Mouse (Mus musculus) left cerebral cortex, adult 2 months (tissue): ENCODE measurements around the gene Gucd1. TPM values are rescaled to one million over a fixed set of nuclear protein-coding genes. Genes with fewer than 3 reads are reported as not detected.

Experiments used
- DNase-seq, 2 experiments: peaks; one replicate each; pipeline ENCODE4 v3.0.0; 2021 to 2022; ENCODE audit warnings: low spot score in 2 of 2, mixed read lengths in 1 of 2; ENCODE audit errors: extremely low spot score in 1 of 2
- H3K27ac ChIP-seq: fragments of 200-600 bp; 2 replicates; pipeline ENCODE4 v1.8.1; 2022
- H3K4me3 ChIP-seq: fragments of 200-600 bp; 2 replicates; pipeline ENCODE4 v1.8.1; 2022
- CTCF ChIP-seq: fragments of 200-600 bp; IDR thresholded peaks from 2 replicates; pipeline ENCODE4 v1.8.1; 2022; ENCODE audit warnings: antibody characterized with exemption, mild to moderate bottlenecking, moderate library complexity
- intact Hi-C: fragments of 180-260 bp; cut with DNase I; formaldehyde crosslinking; loops from one replicate; pipeline ENCODE4 v1.15.1; 2025
- total RNA-seq, 2 experiments: library from RNA; stranded (reverse); gene quantifications; 2 replicates each; pipeline ENCODE4 v1.2.3; 2021

The Gucd1 gene
- total RNA-seq, 2 experiments from 2014 or later = 16.8 to 18.1 TPM

GRCm38 (mm10) chr10:75438132-75438810, 79.5 kb downstream of the Gucd1 start:
- no peak for TF ChIP-seq CTCF
- Histone ChIP-seq H3K4me3 (no peak overlapping the region), H3K27ac (no peak overlapping the region)
- intact Hi-C loops = loop anchor here (2.0 kb wide), 1 partner anchor 49 kb away; no protein-coding TSS in a partner anchor
- peak in 1 of 2 experiments; percentile 26 for DNase-seq

GRCm38 (mm10) chr10:75437284-75437683, 80.5 kb downstream of the Gucd1 start:
- no peak for TF ChIP-seq CTCF

GRCm38 (mm10) chr10:75436604-75437217, 81.1 kb downstream of the Gucd1 start:
- H3K4me3 ChIP-seq = no peak overlapping the region
- intact Hi-C loops = loop anchor here (1.0 kb wide), 3 partner anchors 119 to 181 kb away; no protein-coding TSS in a partner anchor
- H3K27ac ChIP-seq = no peak overlapping the region
- peak; percentile 81 to 89 for DNase-seq
- peak; percentile 87 for TF ChIP-seq CTCF

More at GRCm38 (mm10) chr10:75437284-75437683, 80.5 kb downstream of the Gucd1 start:
- no peak for DNase-seq
- Histone ChIP-seq H3K4me3 (no peak overlapping the region), H3K27ac (no peak overlapping the region)
- intact Hi-C loops = no loop called here

GRCm38 (mm10) chr10:75430633-75431032, 87.1 kb downstream of the Gucd1 start:
- DNase-seq = no peak
- intact Hi-C loops = no loop called here
- Histone ChIP-seq H3K4me3 (no peak overlapping the region), H3K27ac (no peak overlapping the region)
- no peak for TF ChIP-seq CTCF

- DNase-seq = no peak
- TF ChIP-seq CTCF = no peak
- intact Hi-C loops = no loop called here
Observed at GRCm38 (mm10) chr10:75430147-75430537, 87.6 kb downstream of the Gucd1 start.

GRCm38 (mm10) chr10:75429522-75430146, 88.1 kb downstream of the Gucd1 start:
- no peak for TF ChIP-seq CTCF
- Histone ChIP-seq H3K27ac (no peak overlapping the region), H3K4me3 (no peak overlapping the region)
- DNase-seq = peak in 1 of 2 experiments; percentile 12
- intact Hi-C loops = no loop called here

More at GRCm38 (mm10) chr10:75430147-75430537, 87.6 kb downstream of the Gucd1 start:
- H3K27ac ChIP-seq = no peak overlapping the region
- no peak overlapping the region for H3K4me3 ChIP-seq

- no peak overlapping the region for H3K27ac ChIP-seq
- intact Hi-C loops = no loop called here
- no peak overlapping the region for H3K4me3 ChIP-seq
- DNase-seq = no peak
- no peak for TF ChIP-seq CTCF
Observed at GRCm38 (mm10) chr10:75429004-75429380, 88.8 kb downstream of the Gucd1 start.

GRCm38 (mm10) chr10:75428049-75429003, 89.4 kb downstream of the Gucd1 start:
- TF ChIP-seq CTCF = no peak
- intact Hi-C loops = no loop called here
- Histone ChIP-seq H3K4me3 (no peak overlapping the region), H3K27ac (no peak overlapping the region)
- DNase-seq = no peak

- no peak overlapping the region for H3K27ac ChIP-seq
- intact Hi-C loops = no loop called here
- no peak overlapping the region for H3K4me3 ChIP-seq
- no peak for DNase-seq
- TF ChIP-seq CTCF = no peak
Observed at GRCm38 (mm10) chr10:75424498-75424901, 93.3 kb downstream of the Gucd1 start.

- TF ChIP-seq CTCF = no peak
- intact Hi-C loops = no loop called here
- H3K27ac ChIP-seq = no peak overlapping the region
- H3K4me3 ChIP-seq = no peak overlapping the region
- no peak for DNase-seq
Observed at GRCm38 (mm10) chr10:75418747-75419146, 99.0 kb downstream of the Gucd1 start.

GRCm38 (mm10) chr10:75417363-75418042, 100.3 kb downstream of the Gucd1 start:
- no peak overlapping the region for H3K27ac ChIP-seq
- intact Hi-C loops = no loop called here
- H3K4me3 ChIP-seq = no peak overlapping the region
- TF ChIP-seq CTCF = no peak; the same call in none of the 2 replicates
- no peak for DNase-seq
